Mouse (Mus musculus) A20 (cell line): ENCODE data around the gene Igf1r.
"Not testable (repeated sequence)": the region's sequence is repeated elsewhere in the genome, so short reads cannot be mapped to it uniquely, and the experiment has no call there.

Experiments used
- DNase-seq: peaks from one replicate; pipeline ENCODE4 v3.0.0-alpha.2; 2011; ENCODE audit warnings: low read depth, low spot score

The Igf1r gene

GRCm38 (mm10) chr7:68266691-68267090 is 314.1 kb downstream of the Igf1r start:
- no peak for DNase-seq

GRCm38 (mm10) chr7:68270551-68270950 is 317.9 kb downstream of the Igf1r start:
- DNase-seq, result no peak

- no peak for DNase-seq
Observed at GRCm38 (mm10) chr7:68271816-68272215, 319.2 kb downstream of the Igf1r start.

GRCm38 (mm10) chr7:68272607-68273006 is 320.0 kb downstream of the Igf1r start:
- DNase-seq, result no peak

GRCm38 (mm10) chr7:68273515-68273914 is 320.9 kb downstream of the Igf1r start, which contains the start of gene Fam169b:
Gene Fam169b, plus strand, starts transcription at chr7:68273839.
- DNase-seq, result no peak

- DNase-seq, result no peak
Observed at GRCm38 (mm10) chr7:68274218-68274617, 321.6 kb downstream of the Igf1r start.

- no peak for DNase-seq
Observed at GRCm38 (mm10) chr7:68274951-68275350, 322.3 kb downstream of the Igf1r start.

- DNase-seq, result not testable (repeated sequence)
Observed at GRCm38 (mm10) chr7:68275445-68275837, 322.8 kb downstream of the Igf1r start.

- peak; percentile 81 for DNase-seq
Observed at GRCm38 (mm10) chr7:68275838-68276731, 323.5 kb downstream of the Igf1r start.

- DNase-seq, result no peak
Observed at GRCm38 (mm10) chr7:68277054-68277896, 324.6 kb downstream of the Igf1r start.

GRCm38 (mm10) chr7:68277897-68278270 is 325.3 kb downstream of the Igf1r start:
- DNase-seq, result no peak

GRCm38 (mm10) chr7:68278385-68278784 is 325.8 kb downstream of the Igf1r start:
- DNase-seq, result no peak

- no peak for DNase-seq
Observed at GRCm38 (mm10) chr7:68278908-68279307, 326.3 kb downstream of the Igf1r start.

- DNase-seq, result no peak
Observed at GRCm38 (mm10) chr7:68279481-68279880, 326.9 kb downstream of the Igf1r start.

- no peak for DNase-seq
Observed at GRCm38 (mm10) chr7:68280352-68280869, 327.8 kb downstream of the Igf1r start.

- DNase-seq, result no peak
Observed at GRCm38 (mm10) chr7:68281341-68281740, 328.7 kb downstream of the Igf1r start.

GRCm38 (mm10) chr7:68282304-68283132 is 329.9 kb downstream of the Igf1r start:
- peak; percentile 90 for DNase-seq

GRCm38 (mm10) chr7:68283133-68283520 is 330.5 kb downstream of the Igf1r start:
- not testable (repeated sequence) for DNase-seq
